Mouse (Mus musculus) heart, embryonic 11.5 days (tissue): ENCODE measurements around the gene Ticam1. TPM values are rescaled to one million over a fixed set of nuclear protein-coding genes. Genes with fewer than 3 reads are reported as not detected.

Experiments
- ATAC-seq: fragments of 200-750 bp; cut with Nextera tagmentation; replicated peaks from 2 replicates; pipeline ENCODE4 v1.8.0; 2017; ENCODE audit warnings: moderate library complexity; ENCODE audit not compliant: insufficient number of reproducible peaks, low FRiP score, low TSS enrichment
- H3K27ac ChIP-seq: fragments of 300-500 bp; sonication (generic); 2 replicates; pipeline ENCODE4 v1.5.1; 2014; ENCODE audit warnings: mild to moderate bottlenecking, low read depth, low read length
- H3K27me3 ChIP-seq: fragments of 300-500 bp; sonication (generic); 2 replicates; pipeline ENCODE4 v1.6.1; 2014; ENCODE audit warnings: mild to moderate bottlenecking, low read length, mixed read lengths; ENCODE audit not compliant: control insufficient read depth, insufficient read depth
- H3K36me3 ChIP-seq: fragments of 300-500 bp; sonication (generic); 2 replicates; pipeline ENCODE4 v1.6.1; 2014; ENCODE audit warnings: mild to moderate bottlenecking, low read length, moderate library complexity, mixed read lengths; ENCODE audit not compliant: control insufficient read depth, insufficient read depth
- H3K4me1 ChIP-seq: fragments of 300-500 bp; sonication (generic); 2 replicates; pipeline ENCODE4 v1.6.1; 2014; ENCODE audit warnings: low read length; ENCODE audit not compliant: control insufficient read depth, insufficient read depth
- H3K4me2 ChIP-seq: fragments of 300-500 bp; sonication (generic); 2 replicates; pipeline ENCODE4 v1.6.1; 2014; ENCODE audit warnings: mild to moderate bottlenecking, moderate library complexity
- H3K4me3 ChIP-seq: fragments of 300-500 bp; sonication (generic); 2 replicates; pipeline ENCODE4 v1.5.1; 2014; ENCODE audit warnings: low read depth, low read length
- H3K9ac ChIP-seq: fragments of 300-500 bp; sonication (generic); 2 replicates; pipeline ENCODE4 v1.6.1; 2014; ENCODE audit warnings: mild to moderate bottlenecking, low read depth, low read length, moderate library complexity
- H3K9me3 ChIP-seq: fragments of 300-500 bp; sonication (generic); replicated peaks from 2 replicates; pipeline ENCODE4 v1.6.1; 2016; ENCODE audit warnings: low read length; ENCODE audit not compliant: control insufficient read depth
- WGBS: fragments of 180-500 bp; shearing (Covaris S2); extraction: QIAGEN DNeasy Blood & Tissue Kit; methylation state at CpG from one replicate; pipeline ENCODE4 v1.1.7; 2014; ENCODE audit not compliant: insufficient replicate concordance; 5-methylcytosine and 5-hydroxymethylcytosine counted together
- polyA plus RNA-seq: library from polyadenylated mRNA; unstranded; fragments of >200 nt; fragmentation: Nextera tagmentation; extraction: Ambion mirVana; gene quantifications from 2 replicates; pipeline ENCODE4 v1.2.1, GENCODE M21; 2014

Gene Ticam1
- polyA plus RNA-seq, 1 experiment from 2014 or later = 11.4 TPM

- Histone ChIP-seq H3K36me3 (peaks cover 20% of the 10 kb centered on the region), H3K27ac (no peak overlapping the region), H3K4me1 (peaks cover 24% of the 10 kb centered on the region), H3K9me3 (no peaks in the 10 kb centered on the region), H3K9ac (no peak overlapping the region), H3K27me3 (no peaks in the 10 kb centered on the region), H3K4me2 (no peak overlapping the region), H3K4me3 (no peak overlapping the region)
- ATAC-seq = no peak
- 84% methylated on average over 7 of the region's 7 CpGs for WGBS
Measured at GRCm38 (mm10) chr17:56273482-56273881, 3.1 kb downstream of the Ticam1 start.

GRCm38 (mm10) chr17:56272644-56273043 lies 3.9 kb downstream of the Ticam1 start:
- peaks cover 18% of the 10 kb centered on the region for H3K4me1 ChIP-seq
- H3K4me2 ChIP-seq = no peak overlapping the region
- H3K9me3 ChIP-seq = no peaks in the 10 kb centered on the region
- no peak overlapping the region for H3K27ac ChIP-seq
- no peak overlapping the region for H3K9ac ChIP-seq
- no peak overlapping the region for H3K4me3 ChIP-seq
- ATAC-seq = no peak
- no peaks in the 10 kb centered on the region for H3K27me3 ChIP-seq
- WGBS = 79% methylated on average over 3 of the region's 3 CpGs
- peaks cover 20% of the 10 kb centered on the region for H3K36me3 ChIP-seq

- Histone ChIP-seq H3K27me3 (no peaks in the 10 kb centered on the region), H3K36me3 (peaks cover 20% of the 10 kb centered on the region), H3K9ac (no peak overlapping the region), H3K27ac (no peak overlapping the region), H3K4me3 (no peak overlapping the region), H3K4me2 (no peak overlapping the region), H3K9me3 (no peaks in the 10 kb centered on the region), H3K4me1 (peaks cover 10% of the 10 kb centered on the region; the same call in 1 of the 2 replicates)
- WGBS = 87% methylated on average over 12 of the region's 12 CpGs
- ATAC-seq = no peak
Measured at GRCm38 (mm10) chr17:56271609-56272253, 4.9 kb downstream of the Ticam1 start.

GRCm38 (mm10) chr17:56269741-56270140 lies 6.8 kb downstream of the Ticam1 start:
- Histone ChIP-seq H3K4me2 (peak overlapping the region; percentile 70), H3K4me1 (peaks cover 10% of the 10 kb centered on the region; the same call in 1 of the 2 replicates), H3K36me3 (peaks cover 20% of the 10 kb centered on the region), H3K27me3 (no peaks in the 10 kb centered on the region), H3K9ac (peak overlapping the region; percentile 62), H3K4me3 (peak overlapping the region; percentile 36), H3K27ac (peak overlapping the region; percentile 67), H3K9me3 (no peaks in the 10 kb centered on the region)
- ATAC-seq = no peak
- WGBS = 73% methylated on average over 3 of the region's 3 CpGs

GRCm38 (mm10) chr17:56269153-56269630 lies 7.4 kb downstream of the Ticam1 start:
- Histone ChIP-seq H3K27me3 (no peaks in the 10 kb centered on the region), H3K4me1 (peaks cover 10% of the 10 kb centered on the region; the same call in 1 of the 2 replicates), H3K27ac (peak overlapping the region; percentile 67), H3K4me2 (peak overlapping the region; percentile 70), H3K36me3 (peaks cover 20% of the 10 kb centered on the region), H3K4me3 (peak overlapping the region; percentile 36), H3K9me3 (no peaks in the 10 kb centered on the region), H3K9ac (peak overlapping the region; percentile 62)
- WGBS = 20% methylated on average over 12 of the region's 12 CpGs
- peak; percentile 58 for ATAC-seq

- H3K36me3 ChIP-seq = peaks cover 6% of the 10 kb centered on the region; the same call in 1 of the 2 replicates
- no peak overlapping the region for H3K4me2 ChIP-seq
- H3K9ac ChIP-seq = no peak overlapping the region
- H3K4me1 ChIP-seq = peaks cover 15% of the 10 kb centered on the region
- no peaks in the 10 kb centered on the region for H3K27me3 ChIP-seq
- no peaks in the 10 kb centered on the region for H3K9me3 ChIP-seq
- ATAC-seq = no peak
- no peak overlapping the region for H3K27ac ChIP-seq
- 44% methylated on average over 3 of the region's 3 CpGs for WGBS
- no peak overlapping the region for H3K4me3 ChIP-seq
Measured at GRCm38 (mm10) chr17:56266271-56266670, 10.3 kb downstream of the Ticam1 start.

GRCm38 (mm10) chr17:56265869-56266268 lies 10.7 kb downstream of the Ticam1 start:
- Histone ChIP-seq H3K27me3 (no peaks in the 10 kb centered on the region), H3K4me3 (no peak overlapping the region), H3K4me1 (peaks cover 18% of the 10 kb centered on the region), H3K27ac (no peak overlapping the region), H3K9me3 (no peaks in the 10 kb centered on the region), H3K4me2 (no peak overlapping the region), H3K36me3 (peaks cover 2% of the 10 kb centered on the region; the same call in 1 of the 2 replicates), H3K9ac (no peak overlapping the region)
- 92% methylated on average over 3 of the region's 3 CpGs for WGBS
- ATAC-seq = no peak

- Histone ChIP-seq H3K36me3 (peaks cover under 1% of the 10 kb centered on the region), H3K4me1 (peaks cover 20% of the 10 kb centered on the region), H3K9me3 (no peaks in the 10 kb centered on the region), H3K4me3 (no peak overlapping the region), H3K27me3 (no peaks in the 10 kb centered on the region), H3K27ac (no peak overlapping the region), H3K9ac (no peak overlapping the region), H3K4me2 (no peak overlapping the region)
- WGBS = 87% methylated on average over 4 of the region's 4 CpGs
- ATAC-seq = no peak
Measured at GRCm38 (mm10) chr17:56265011-56265410, 11.6 kb downstream of the Ticam1 start.

GRCm38 (mm10) chr17:56264020-56264419 lies 12.6 kb downstream of the Ticam1 start:
- peaks cover 6% of the 10 kb centered on the region for H3K36me3 ChIP-seq
- H3K27ac ChIP-seq = no peak overlapping the region
- 23% methylated on average over 8 of the region's 8 CpGs for WGBS
- peak; percentile 50; the same call in 1 of the 2 replicates for ATAC-seq
- H3K27me3 ChIP-seq = no peaks in the 10 kb centered on the region
- H3K9ac ChIP-seq = no peak overlapping the region
- peaks cover 23% of the 10 kb centered on the region for H3K4me1 ChIP-seq
- no peak overlapping the region for H3K4me2 ChIP-seq
- no peaks in the 10 kb centered on the region for H3K9me3 ChIP-seq
- no peak overlapping the region for H3K4me3 ChIP-seq
